Mouse (Mus musculus) T-helper 17 cell (primary cell): ENCODE measurements around the gene Cfap77.

Source experiments
- in situ Hi-C, 2 experiments: fragments of 300-600 bp; cut with MboI, MseI; formaldehyde crosslinking; loops; 1 replicate in 1 of 2; 2 replicates in 1 of 2; pipeline ENCODE4 v1.15.1; 2025; ENCODE audit warnings: high pct_unique_total_duplicates in 2 of 2

Gene Cfap77

GRCm38 (mm10) chr2:29051932-29052331, 2.9 kb downstream of the Cfap77 start:
- in situ Hi-C loops = loop anchor here in 1 of 2 experiments (5.0 kb wide), 1 partner anchor 300 kb away; no protein-coding TSS in a partner anchor

GRCm38 (mm10) chr2:29046151-29046550, 8.7 kb downstream of the Cfap77 start:
- in situ Hi-C loops = loop anchor here in 1 of 2 experiments (5.0 kb wide), 2 partner anchors 139 to 289 kb away; no protein-coding TSS in a partner anchor

GRCm38 (mm10) chr2:29042124-29042523, 12.7 kb downstream of the Cfap77 start:
- in situ Hi-C loops = loop anchor here (5.0 kb wide), 2 partner anchors 115 to 120 kb away; no protein-coding TSS in a partner anchor

- in situ Hi-C loops = loop anchor here (5.0 kb wide), 2 partner anchors 114 to 119 kb away; no protein-coding TSS in a partner anchor
These were observed 13.4 kb downstream of the Cfap77 start for GRCm38 (mm10) chr2:29041477-29041768.

GRCm38 (mm10) chr2:29040594-29041476, 14.0 kb downstream of the Cfap77 start:
- in situ Hi-C loops = loop anchor here (5.0 kb wide), 2 partner anchors 114 to 119 kb away; no protein-coding TSS in a partner anchor

- in situ Hi-C loops = loop anchor here (5.0 kb wide), 2 partner anchors 112 to 117 kb away; no protein-coding TSS in a partner anchor
These were observed 15.1 kb downstream of the Cfap77 start for GRCm38 (mm10) chr2:29039741-29040140.

GRCm38 (mm10) chr2:29035698-29036097, 19.2 kb downstream of the Cfap77 start:
- in situ Hi-C loops = no loop called here

- in situ Hi-C loops = no loop called here
These were observed 20.1 kb downstream of the Cfap77 start for GRCm38 (mm10) chr2:29034542-29035475.

- in situ Hi-C loops = no loop called here
These were observed 22.9 kb downstream of the Cfap77 start for GRCm38 (mm10) chr2:29031951-29032350.

GRCm38 (mm10) chr2:29030048-29030734, 24.7 kb downstream of the Cfap77 start:
- in situ Hi-C loops = no loop called here

GRCm38 (mm10) chr2:29025284-29025683, 29.6 kb downstream of the Cfap77 start:
- in situ Hi-C loops = loop anchor here in 1 of 2 experiments (5.0 kb wide), 1 partner anchor 263 kb away; no protein-coding TSS in a partner anchor

GRCm38 (mm10) chr2:29023001-29023400, 31.9 kb downstream of the Cfap77 start:
- in situ Hi-C loops = no loop called here

- in situ Hi-C loops = no loop called here
These were observed 33.8 kb downstream of the Cfap77 start for GRCm38 (mm10) chr2:29021025-29021424.

GRCm38 (mm10) chr2:29018680-29019079, 36.2 kb downstream of the Cfap77 start:
- in situ Hi-C loops = no loop called here

- in situ Hi-C loops = no loop called here
These were observed 38.0 kb downstream of the Cfap77 start for GRCm38 (mm10) chr2:29016599-29017587.

- in situ Hi-C loops = no loop called here
These were observed 42.3 kb downstream of the Cfap77 start for GRCm38 (mm10) chr2:29012523-29012922.

- in situ Hi-C loops = no loop called here
These were observed 47.2 kb downstream of the Cfap77 start for GRCm38 (mm10) chr2:29007656-29008055.

GRCm38 (mm10) chr2:29006455-29007034, 48.3 kb downstream of the Cfap77 start:
- in situ Hi-C loops = no loop called here

GRCm38 (mm10) chr2:29004037-29004436, 50.8 kb downstream of the Cfap77 start:
- in situ Hi-C loops = no loop called here

- in situ Hi-C loops = no loop called here
These were observed 56.6 kb downstream of the Cfap77 start for GRCm38 (mm10) chr2:28998246-28998645.
